Mouse (Mus musculus) lung, adult 2 months (tissue): Measurements from ENCODE around the gene Cap1.

Source experiments
- CTCF ChIP-seq: fragments of 200-500 bp; IDR thresholded peaks from 2 replicates; pipeline ENCODE4 v1.5.1; 2011; ENCODE audit warnings: mild to moderate bottlenecking, low read length, control low read depth; ENCODE audit not compliant: insufficient read depth
- POLR2A ChIP-seq: fragments of 200-500 bp; IDR thresholded peaks from 2 replicates; pipeline ENCODE4 v1.6.1; 2011; ENCODE audit warnings: low read depth, mild to moderate bottlenecking, control low read depth, low read length, borderline replicate concordance; ENCODE audit errors: extremely low read depth

DNA sequence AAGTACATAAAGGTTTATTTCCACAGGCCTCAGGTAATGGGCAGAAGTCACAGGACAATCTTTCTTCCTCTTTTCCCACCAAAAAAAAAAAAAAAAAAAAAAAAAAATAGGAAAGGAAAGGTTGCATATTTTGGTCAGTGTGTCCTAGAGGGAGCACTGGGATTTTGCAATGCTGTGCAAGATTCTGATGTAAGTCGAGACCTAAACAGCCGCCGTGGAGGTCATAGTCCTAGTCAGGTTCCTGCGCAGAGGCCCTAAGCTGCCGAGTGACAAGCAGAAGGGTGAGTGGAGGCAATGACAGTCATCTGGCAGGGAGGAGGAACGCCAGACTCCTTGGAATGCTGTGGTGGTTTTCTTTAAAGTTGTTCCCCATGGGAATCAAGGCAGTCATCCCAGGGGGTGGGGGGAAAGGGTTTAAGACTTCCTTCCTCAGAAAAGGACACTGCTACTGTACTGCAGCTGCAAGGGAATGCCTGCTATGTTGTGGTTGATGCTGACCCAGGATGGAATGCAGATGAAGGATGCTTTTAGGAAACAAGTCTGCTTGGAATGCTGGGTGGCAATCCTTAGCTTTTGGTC lies 26.7 kb downstream of the Cap1 start:
- TF ChIP-seq CTCF (no peak), POLR2A (no peak)
